Mouse (Mus musculus): ENCODE data around the gene Capn7.

The Capn7 gene

DNA sequence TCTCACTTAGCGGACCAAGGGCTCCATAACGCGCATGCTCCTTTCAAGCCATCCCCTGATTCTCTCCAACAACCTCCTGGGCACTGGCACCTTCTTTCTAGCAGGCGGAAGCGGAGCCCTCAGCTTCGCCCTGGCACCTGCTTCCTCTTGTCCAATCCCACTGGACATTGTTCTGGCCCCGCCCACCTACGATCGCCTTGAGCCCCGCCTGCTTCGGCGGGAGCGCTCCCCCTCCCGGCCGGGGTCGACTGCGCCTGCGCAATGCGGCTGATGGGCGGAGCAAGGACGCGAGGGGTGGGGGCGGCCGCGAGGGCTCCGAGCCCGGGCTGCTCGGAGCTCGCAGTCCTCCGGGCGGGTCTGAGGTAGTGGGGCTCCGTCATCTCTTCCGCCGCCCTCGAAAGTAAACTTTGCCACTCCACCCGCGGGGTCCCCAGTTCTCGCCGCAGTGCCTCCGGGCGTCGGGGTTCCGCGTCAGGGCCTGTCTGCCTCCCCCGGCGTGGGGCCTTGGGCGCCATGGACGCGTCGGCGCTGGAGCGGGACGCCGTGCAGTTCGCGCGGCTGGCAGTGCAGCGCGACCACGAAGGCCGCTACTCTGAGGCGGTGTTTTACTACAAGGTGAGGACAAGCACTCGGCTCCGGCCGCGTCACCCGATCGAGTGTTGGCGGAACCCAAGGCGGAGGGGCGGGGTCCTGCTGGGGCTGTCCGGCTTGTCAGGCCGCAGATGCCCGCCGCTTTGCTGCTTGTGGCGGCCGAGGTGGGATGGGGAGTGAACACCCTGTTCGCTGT is at the start of gene Capn7:
Gene Capn7 (plus strand): TSS at position 270 of the 787 bp plus-strand sequence.
- peak; percentile 98 for DNase-seq (ENCODE audit: low read depth)

DNA sequence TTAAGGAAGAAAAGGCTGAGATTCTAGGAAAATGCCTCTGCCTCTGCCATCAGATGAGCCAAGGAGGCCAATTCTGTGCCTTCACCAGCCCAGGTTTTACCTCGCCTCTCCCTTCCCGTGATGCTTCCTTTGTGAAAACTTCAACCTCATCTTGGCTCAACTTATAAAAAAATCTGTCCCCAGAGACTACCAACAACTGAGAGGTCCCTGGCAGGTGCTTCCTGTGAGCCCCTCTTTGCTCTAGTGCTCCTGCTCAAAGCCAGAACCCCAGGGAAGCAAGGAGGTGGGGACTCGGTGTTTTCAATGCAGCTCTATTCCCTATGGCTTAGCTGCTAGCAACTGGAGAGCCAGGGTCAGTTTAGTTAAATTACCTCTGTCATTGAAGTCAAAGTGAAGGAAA is 23.2 kb upstream of the Capn7 start:
- DNase-seq (ENCODE audit: low read depth), result no peak

DNA sequence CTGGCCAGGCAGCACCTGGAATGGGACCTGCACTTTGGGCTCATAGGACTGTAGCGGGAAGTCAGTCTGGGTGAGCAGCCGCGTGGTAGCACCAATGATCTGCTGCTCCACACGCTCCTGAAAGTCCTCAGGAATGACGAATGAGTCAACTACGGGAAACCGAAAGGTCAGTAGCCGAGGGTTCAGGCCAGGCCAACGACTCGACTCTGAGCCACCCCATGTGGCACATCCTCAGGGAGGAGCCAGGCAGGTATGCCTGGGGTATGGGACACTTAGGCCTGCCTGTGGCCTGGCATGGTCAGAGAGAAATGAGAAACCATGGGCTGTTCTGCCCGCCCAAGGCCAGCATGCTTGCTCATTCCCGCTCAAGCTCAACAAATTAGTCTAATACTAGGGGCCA is 19.8 kb upstream of the Capn7 start:
- no peak for DNase-seq (ENCODE audit: low read depth)

DNA sequence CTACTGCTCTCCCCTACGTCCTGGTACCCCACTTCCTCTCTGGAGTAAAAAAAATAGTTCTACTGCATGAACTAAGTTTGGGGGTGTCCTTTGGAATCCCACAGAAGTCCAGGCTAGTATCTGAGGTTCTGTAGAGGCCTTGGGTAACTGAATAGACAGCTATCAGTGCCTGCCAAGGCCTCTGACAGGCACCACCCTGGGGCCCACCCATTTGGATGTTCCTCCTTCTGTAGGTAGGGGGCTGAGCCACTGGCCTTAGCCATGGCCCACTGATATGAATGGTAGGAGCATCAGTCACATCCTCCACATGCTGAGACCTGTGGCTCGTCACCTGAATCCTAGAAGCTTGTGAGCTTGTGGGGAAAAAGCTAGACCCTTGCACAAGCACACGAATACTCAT is 18.7 kb upstream of the Capn7 start:
- DNase-seq (ENCODE audit: low read depth), result no peak

DNA sequence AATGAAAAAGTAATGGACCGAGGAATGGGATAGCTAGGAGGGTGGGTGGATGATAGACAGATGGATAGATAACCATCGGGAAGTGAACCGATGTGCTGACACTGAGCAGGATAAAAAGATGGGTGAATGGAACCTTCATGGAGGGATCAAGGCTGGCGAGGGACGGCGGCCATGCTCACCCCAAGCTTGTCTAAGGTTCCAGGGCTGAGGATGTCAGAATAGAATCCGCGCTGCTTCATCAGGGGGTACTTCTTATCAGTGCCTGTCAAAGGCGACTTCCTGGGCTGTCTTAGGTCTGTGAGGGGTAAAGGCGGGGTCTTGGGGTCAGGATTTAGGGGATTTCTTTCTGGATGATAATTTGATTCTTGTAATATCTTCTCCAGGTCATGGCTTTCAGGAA is 16.9 kb upstream of the Capn7 start:
- DNase-seq (ENCODE audit: low read depth), result no peak

DNA sequence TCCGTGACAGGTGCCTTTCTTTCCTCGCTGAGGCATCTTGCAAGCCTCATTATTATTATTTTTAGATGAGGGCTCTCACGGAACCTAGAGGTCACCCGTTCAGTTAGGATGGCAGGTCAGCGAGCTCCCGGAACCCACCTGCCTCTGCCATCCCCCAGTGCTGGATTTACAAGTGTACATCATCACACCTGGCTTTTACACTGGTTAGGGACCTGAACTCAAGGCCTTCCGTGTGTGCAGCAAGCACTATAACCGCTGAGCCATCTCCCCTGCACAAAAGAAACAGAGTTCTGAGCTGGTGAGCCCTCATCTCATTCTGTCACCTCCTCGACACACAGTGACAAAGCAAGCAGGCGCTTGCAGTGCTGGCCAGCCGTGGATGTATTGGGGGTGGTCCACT is 15.3 kb upstream of the Capn7 start:
- DNase-seq (ENCODE audit: low read depth), result no peak

DNA sequence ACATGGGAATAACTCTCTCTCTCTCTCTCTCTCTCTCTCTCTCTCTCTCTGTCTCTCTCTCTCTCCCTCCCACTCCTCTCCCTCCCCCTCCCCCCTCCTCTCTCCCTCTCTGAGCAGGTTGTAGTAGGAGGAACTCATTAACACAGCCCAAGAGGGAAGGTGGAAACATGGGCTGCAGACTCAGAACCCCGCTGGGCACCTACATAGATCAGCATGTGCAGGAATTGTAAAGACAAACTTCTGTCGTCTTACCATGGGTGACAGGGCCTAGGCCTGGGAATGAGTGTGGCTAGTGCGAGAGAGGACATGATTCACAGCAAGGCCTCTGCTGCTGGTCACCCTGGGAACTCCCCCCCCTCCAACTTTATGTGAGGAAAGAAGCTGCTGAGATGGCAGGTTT is 14.2 kb upstream of the Capn7 start:
- DNase-seq (ENCODE audit: low read depth), result no peak

DNA sequence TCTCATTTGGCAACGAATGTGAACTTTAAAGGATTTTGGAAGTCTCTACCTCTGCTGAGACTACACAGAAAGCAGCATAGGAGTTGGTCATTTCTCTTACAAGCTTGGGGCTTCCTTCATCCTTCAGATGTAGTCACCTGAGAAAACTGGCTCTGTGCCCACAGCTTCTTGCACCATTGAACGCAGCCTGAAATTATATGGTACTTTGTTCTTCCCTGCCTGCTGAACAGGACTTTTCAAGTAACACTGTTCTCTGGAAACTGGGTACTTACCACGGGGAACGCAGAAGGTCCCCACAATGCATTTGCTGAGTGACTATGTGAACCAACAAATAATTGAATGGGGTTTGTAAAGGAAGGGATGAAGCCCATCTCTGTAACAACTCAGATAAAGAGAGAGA is 13.2 kb upstream of the Capn7 start:
- DNase-seq (ENCODE audit: low read depth), result no peak

DNA sequence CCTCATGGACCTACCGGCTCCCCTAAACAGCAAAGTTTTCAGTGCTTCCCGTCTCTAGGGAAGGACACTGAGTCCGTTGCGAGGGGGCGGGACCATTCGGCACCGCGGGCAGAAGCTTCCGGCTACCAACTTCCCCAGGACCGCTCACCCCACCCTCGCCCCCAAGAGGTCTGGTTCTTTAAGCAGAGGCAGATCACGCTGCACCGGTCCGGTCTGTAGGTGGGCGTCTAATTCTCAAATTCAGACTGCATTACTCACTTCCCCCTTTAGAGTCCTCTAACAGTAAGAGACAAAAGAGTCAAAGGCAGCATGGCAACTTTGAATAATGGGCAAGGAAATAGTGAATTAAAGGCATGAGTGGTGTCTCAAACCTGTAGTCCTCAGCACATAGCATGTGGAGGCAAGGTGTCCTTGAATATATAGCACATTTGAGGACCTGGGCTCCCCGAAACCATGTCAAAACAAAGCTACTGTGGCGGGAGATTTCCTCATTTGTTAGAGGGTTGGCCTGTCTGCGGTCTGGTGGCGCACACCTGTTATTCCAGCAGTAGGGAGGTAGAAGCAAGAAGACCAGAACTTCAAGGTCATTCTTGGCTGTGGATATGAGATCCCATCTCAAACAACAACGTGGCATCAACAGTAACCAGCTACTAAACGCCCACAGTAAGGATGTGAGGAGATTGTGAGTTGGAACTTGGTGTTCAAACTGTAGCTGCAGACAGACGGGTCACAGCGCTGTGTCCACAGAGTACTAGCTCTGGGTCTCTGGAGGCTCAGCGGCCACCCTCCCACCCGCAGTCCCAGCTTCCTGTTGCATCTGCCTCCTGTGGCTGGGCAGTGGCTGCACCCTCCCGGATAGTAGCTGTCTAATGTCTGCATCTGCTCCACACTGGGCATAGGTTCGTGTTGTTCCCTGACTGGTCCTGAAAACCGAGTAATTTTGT is 12.3 kb upstream of the Capn7 start, which contains the start of gene Dnah1:
Gene Dnah1 (minus strand): TSS at position 48 of the 944 bp plus-strand sequence.
- no peak for DNase-seq (ENCODE audit: low read depth)

DNA sequence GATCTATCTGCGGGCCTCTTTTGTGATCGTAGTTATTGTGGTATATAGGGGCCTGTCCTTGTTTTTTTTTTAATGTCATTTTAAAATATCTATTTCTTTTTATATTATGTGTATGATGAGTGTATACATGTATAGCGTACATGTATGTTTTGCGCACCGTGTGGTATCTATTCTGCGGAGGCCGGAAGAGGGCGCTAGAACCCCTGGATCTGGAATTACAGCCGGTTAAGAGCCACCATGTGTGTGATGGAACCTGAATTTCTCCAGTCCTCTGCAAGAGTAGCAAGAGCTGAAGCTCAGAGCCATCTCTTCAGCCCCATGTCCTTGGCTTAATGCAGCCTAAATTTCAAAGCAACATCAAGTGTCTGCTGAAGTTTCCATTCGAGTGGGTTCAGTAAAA is 11.6 kb upstream of the Capn7 start:
- DNase-seq (ENCODE audit: low read depth), result no peak

DNA sequence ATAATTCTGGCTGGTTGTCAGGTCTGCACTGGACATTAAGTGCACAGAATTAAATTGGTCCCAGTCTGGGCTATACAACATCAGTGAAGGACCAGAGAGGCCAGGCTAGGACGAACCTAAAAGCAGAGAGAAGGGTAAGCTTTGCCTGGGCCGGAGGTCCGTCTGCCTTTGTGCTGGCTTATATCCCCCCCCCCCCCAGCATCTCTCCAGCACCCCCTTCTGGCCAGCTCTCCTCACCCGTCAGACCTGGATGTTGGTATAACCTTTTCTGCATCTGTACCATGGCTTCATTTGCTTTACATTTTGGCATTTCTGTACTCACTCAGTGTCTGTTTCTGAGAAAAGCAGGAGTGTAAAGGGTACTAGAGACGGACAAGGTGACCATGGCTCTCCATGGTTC is 10.9 kb upstream of the Capn7 start:
- no peak for DNase-seq (ENCODE audit: low read depth)

DNA sequence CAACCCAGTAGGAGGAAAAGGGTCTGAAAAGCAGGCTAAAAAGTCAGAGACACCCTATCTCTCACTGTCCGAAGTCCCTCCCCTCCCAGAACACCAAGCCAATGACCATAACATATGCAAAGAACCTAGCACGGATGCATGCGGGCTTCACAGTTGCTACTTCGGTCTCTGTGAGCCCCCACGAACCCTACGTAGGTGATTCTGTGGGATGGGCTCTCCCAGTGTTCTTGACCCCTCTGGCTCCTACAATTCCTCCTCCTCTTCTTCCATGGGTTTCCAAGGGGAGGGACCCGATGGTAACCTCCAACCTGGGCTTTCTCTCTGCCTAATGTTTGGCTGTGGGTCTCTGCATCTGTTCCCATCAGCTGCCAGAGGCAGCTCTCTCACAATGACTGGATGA is 9.7 kb upstream of the Capn7 start:
- DNase-seq (ENCODE audit: low read depth), result no peak

DNA sequence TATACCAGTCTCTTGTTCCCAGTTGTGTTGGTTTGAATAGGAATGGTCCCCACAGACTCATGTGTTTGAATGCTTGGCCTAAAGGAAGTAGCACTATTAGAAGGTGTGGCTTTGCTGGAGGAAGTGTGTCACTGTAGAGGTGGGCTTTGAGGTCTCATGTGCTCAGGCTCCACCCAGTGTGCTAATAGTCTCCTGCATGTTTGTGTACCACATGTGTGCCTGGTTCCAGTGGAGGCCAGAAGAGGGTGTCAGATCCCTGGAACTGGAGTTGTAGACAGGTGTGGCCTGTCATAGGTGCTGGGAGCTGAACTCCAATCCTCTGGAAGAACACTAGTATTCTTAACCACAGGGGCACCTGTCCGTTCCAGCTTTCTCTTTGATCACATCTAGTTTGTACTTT is 9.2 kb upstream of the Capn7 start:
- DNase-seq (ENCODE audit: low read depth), result no peak

DNA sequence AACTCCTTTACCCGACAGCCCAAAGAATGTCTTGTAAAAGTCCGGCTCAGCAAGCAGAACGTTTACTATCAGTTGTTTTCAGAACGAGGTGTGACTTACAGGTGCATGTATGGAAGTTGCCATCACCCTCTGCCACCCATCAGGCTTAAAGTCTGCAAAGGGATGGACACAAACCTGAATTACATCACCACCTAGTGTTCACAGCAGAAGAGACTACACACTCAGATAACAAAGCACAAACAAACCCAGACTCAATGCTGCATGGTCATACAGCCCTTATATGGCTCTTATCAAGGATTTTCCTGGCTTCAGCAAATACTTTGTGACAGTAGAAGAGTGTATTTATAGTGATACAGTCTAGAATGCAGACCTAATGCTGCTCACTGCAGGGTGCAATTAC is 8.8 kb upstream of the Capn7 start:
- peak; percentile 10 for DNase-seq (ENCODE audit: low read depth)

DNA sequence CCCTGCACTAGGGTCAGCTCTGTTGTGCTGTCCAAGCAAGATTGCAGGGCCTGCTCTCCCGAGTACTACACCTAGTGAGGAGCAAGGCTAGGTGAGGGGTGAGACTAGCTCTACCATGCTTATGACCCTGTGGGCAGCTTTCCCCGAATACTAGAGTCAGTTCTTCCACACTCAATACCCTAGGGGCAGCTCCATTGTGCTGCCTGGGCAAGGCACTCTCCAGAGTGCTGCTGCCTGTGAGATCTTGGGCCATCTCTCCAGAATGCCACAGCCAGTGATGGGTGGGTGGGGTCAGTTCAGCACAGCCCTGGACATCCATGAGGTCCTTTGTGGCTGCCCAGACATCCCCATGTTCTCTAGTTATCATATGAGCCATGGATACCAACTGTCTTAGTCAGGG is 6.7 kb upstream of the Capn7 start:
- no peak for DNase-seq (ENCODE audit: low read depth)

DNA sequence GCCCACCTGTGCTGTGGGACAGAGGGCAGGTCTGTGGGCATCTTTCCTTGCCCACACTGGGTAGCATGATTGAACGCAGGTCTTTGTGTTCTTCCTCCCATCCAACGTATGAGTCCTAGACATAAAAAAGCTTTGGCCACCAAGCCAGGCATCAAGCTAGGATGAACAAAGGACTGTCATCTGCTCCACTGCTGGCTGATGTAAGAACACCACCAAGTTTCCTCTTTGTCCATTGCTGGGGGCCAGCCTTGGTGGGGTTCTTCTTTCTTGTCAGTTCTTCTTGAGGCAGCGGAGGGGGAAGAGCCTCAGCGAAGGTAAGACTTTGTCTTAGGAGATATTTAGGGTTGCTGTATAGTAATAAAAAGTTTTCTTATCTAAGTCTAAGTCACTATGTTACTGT is 5.5 kb upstream of the Capn7 start:
- no peak for DNase-seq (ENCODE audit: low read depth)

DNA sequence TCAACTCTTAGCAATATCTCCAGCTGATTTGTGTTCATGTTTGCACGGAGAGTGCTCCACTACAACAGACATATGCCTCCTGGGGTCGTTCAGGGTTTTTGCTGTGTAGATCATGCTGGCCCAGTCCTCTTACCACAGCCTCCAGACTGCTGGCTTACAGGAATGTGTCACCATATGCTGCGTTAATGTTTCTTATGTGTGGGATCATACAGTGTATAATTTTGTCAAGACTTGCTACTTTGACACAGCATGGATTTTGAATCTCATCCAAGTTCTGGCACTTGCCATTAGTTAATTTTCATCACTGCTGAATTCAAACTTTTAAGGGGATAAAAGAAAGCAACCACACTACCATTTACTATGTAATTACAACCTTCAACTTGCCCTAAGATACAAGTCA is 673 bp upstream of the Capn7 start:
- no peak for DNase-seq (ENCODE audit: low read depth)

DNA sequence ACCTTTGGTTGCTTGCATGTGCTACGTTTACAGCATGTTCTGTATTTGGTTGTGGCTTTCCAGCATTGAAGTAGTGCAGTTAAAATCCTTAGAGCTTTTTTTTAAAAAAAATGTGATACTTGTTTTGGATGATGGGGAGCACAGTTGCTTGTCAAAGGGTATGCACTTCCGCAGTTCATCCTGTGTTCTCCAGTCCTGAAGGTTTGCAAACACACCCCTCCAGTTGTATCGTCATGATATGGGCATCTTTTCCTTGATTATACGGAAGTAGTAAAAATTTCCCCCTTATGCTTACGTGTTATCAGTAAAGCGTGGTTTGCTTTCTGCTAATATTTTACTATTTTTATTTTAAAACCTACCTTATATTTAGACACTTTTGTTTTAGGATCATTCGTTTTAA is 968 bp downstream of the Capn7 start:
- no peak for DNase-seq (ENCODE audit: low read depth)

DNA sequence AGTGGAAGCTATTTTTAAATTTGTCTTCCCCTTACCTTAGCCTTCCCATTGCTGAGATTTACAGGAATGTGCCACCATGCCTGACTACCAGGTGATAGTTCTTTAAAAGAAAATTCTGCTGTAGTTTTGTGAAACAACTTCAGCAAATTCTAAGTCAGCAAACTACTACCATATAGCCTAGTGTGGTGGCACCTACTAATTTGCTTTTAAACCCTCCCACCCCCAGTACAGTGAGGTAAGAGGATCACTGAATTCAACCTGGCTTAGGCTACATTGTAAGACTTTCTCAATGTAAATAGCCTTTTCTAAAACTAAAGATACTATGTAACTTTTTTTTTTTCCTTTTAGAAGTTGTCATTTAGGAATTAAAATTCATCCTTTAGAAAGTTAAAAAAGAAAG is 1.5 kb downstream of the Capn7 start:
- DNase-seq (ENCODE audit: low read depth), result no peak

DNA sequence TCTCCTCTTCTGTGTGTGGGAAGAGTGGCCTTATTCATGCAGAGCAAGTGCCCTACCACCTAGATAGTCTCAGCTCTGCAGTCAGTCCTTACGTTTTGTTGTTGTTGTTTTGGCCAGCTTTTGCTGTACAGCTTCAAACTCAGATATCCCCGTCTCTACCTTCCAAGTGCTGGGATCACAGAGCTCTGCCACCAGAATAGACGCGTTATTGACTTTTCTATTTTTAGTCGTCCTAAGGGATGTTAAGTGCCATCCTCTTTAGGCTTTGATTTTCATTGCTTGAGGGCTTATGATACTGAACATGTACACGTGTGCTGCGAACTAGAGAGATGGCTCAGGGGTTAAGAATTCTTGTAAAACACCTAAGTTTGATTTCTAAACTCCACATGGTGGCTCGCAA is 6.8 kb downstream of the Capn7 start:
- DNase-seq (ENCODE audit: low read depth), result no peak

DNA sequence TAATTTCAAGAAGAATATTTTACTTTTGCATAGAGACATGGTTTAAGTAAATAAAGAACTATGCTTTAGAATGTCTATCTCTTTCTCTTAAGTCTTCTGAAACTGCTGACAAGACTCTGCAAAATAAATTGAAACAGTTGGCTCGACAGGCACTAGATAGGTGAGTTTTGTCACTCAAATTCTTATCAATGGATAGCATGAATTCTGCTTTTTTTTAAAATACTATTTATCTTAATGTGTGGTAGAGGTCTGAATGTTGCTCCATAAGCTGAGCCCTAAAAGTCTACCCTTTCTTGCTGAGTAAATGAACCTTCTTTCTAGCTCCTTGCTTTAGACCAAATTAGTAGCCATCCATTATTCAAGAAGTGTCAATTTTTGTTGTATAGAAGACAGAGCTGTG is 8.9 kb downstream of the Capn7 start:
- no peak for DNase-seq (ENCODE audit: low read depth)

DNA sequence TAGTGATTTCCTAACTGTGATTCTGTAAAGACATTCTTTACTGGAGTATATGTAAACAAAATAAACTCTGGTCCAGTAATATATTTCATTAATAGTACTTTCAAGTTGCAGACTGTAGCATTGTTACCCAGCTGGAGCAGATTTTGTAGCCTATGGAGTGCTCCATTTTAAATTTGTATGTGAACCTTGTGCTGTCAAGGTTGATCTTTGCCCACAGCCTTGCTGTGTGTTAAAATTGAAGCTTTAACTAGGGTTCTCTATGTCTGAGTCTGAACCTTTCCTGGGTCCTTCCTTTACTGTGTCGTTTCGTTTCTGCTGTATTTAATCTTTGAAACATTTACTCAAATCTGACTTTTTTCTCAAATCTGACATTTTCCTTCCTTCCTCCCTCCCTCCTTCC is 25.8 kb downstream of the Capn7 start:
- DNase-seq (ENCODE audit: low read depth), result no peak

DNA sequence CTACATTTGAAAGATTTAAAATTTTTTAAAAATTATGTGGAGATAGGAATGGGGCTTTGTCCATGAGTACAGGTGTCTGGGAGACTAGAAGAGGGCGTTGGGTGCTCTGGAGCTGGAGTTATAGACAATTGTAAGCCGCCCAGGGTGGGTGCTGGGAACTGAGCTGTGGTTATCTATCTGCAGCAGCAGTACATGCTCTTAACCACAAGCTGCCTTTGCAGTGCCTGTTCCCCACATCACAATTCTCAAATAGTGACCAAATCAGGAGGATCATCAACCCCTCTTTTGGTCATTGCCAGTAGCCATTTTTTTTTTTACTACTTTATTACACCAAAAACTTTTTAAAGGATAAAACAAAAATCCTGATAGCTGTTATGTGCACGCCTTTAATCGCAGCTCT is 28.2 kb downstream of the Capn7 start:
- DNase-seq (ENCODE audit: low read depth), result no peak

Data from NIH3T3 (cell line).